Mouse (Mus musculus) Muller cell, postnatal 12 days (primary cell): ENCODE measurements around the gene Kcnn1.

Experiments used
- DNase-seq: peaks from one replicate; pipeline ENCODE4 v3.0.0-alpha.2; 2015; ENCODE audit errors: inconsistent ontology term

Gene Kcnn1

GRCm38 (mm10) chr8:70792700-70793099, 70.4 kb downstream of the Kcnn1 start:
- DNase-seq: no peak
